In the genomic region with DNA sequence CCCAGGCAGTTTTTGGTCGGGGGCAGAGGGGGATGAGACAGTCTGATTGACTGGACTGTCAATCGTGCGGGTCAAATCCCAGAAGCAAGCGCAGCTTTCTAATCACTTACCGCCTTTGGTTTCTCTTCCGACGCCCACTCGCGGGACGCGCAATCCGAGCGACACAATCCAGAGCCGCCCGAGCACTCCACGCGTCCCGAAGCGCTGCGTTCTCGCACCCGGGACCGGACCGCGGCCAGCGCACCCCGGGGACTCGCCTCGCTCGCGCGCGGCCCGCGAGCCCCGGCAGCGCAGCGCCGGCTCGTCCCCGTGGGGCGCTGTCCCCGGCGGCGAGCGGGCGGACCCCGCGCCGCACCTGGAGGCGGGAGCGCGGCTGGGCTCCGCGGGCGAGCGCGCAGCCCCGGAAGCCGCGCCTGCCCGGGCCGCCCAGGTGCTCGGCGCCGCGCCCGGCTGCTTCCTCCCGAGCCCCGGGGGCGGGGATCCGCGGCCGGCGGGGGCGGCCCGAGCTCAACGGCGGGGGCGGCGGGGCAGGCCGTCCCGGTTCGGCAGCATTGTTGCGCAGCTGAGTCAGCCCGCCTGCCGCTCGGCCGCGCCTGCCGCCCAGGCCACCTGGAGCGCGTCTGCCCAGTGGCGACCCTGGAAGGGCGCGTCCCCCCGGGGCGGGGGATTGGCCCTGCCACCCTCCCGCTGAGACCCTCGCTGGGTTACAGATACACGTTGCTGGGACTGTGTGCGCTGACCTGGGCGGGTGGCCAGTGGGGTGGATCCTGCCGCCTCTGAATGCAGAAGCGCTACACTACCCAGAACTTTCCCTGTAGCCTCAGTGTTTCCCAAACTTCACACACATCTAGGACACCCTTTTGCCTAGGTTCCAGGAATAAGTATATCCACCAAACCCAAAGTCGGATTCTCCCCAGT, we compare ENCODE assay signal across 8 mouse cellular contexts. TPM values are rescaled to one million over a fixed set of nuclear protein-coding genes. Genes with fewer than 3 reads are reported as not detected.
DNase-seq lines count a peak whose midpoint lies in the region; ATAC-seq and TF ChIP-seq lines count a peak whose summit lies in the region.

A gene (minus strand): TSS at position 376 of the 918 bp plus-strand sequence.

- ATAC-seq in limb, embryonic 14.5 days (ENCODE audit: low FRiP score, low read depth), result peak; percentile 66
- peak; percentile 84 for ATAC-seq in midbrain, embryonic 14.5 days (ENCODE audit: low FRiP score, low TSS enrichment)
- ATAC-seq in erythroid progenitor cell, adult 5-6 weeks (replicated peaks; ENCODE audit: low FRiP score, poor library complexity, severe bottlenecking), result no peak

- peaks cover 34% of the 10 kb centered on the region for H3K27me3 ChIP-seq in embryonic facial prominence, embryonic 10.5 days (replicated peaks; ENCODE audit: low read depth, poor library complexity, severe bottlenecking)
- H3K27me3 ChIP-seq in heart, adult 2 months (ENCODE audit: control insufficient read depth, insufficient read depth, low read length), result no peaks in the 10 kb centered on the region
- H3K27me3 ChIP-seq in limb, embryonic 14.5 days (ENCODE audit: control insufficient read depth, insufficient read depth, low read length), result peaks cover 5% of the 10 kb centered on the region
- H3K27me3 ChIP-seq in midbrain, embryonic 14.5 days (ENCODE audit: control insufficient read depth, insufficient read depth, low read length), result no peaks in the 10 kb centered on the region

- no peak for TF ChIP-seq POLR2A in heart, adult 2 months (IDR thresholded peaks at IDR 0.05; ENCODE audit: insufficient read depth, low read depth, low read length)
- no peak for TF ChIP-seq POLR2A in limb, embryonic 14.5 days (IDR thresholded peaks at IDR 0.05; ENCODE audit: borderline replicate concordance, extremely low read depth, insufficient read depth, insufficient read length)

- H3K79me2 ChIP-seq in heart, adult 2 months (replicated peaks; ENCODE audit: control insufficient read depth, insufficient read depth, low read length), result no peaks in the 10 kb centered on the region; the same call in 1 of the 2 replicates

- H3K4me2 ChIP-seq in limb, embryonic 14.5 days (replicated peaks; ENCODE audit: low read depth, low read length, severe bottlenecking), result peak within 1 kb of the TSS; percentile 88
- H3K4me2 ChIP-seq in midbrain, embryonic 14.5 days (ENCODE audit: low read length), result peak within 1 kb of the TSS; percentile 85

- H3K9ac ChIP-seq in heart, adult 2 months (ENCODE audit: low read depth, low read length), result peak within 1 kb of the TSS; percentile 97
- peak within 1 kb of the TSS; percentile 64 for H3K9ac ChIP-seq in limb, embryonic 14.5 days (ENCODE audit: low read depth, low read length, severe bottlenecking)
- H3K9ac ChIP-seq in midbrain, embryonic 14.5 days (replicated peaks; ENCODE audit: low read length), result peak within 1 kb of the TSS; percentile 65

- intact Hi-C loops in heart, adult 2 months (cut with DNase I), result loop anchor here (2.0 kb wide), 1 partner anchor 43 kb away; no protein-coding TSS in a partner anchor

- H3K27ac ChIP-seq in embryonic facial prominence, embryonic 10.5 days (replicated peaks), result peak within 1 kb of the TSS; percentile 78
- peak within 1 kb of the TSS; percentile 89 for H3K27ac ChIP-seq in heart, adult 2 months
- no peak within 1 kb of the TSS for H3K27ac ChIP-seq in limb, embryonic 14.5 days (replicated peaks; ENCODE audit: low read depth, low read length)
- H3K27ac ChIP-seq in midbrain, embryonic 14.5 days (replicated peaks; ENCODE audit: low read depth, low read length), result no peak within 1 kb of the TSS

- H3K9me3 ChIP-seq in embryonic facial prominence, embryonic 10.5 days, result no peaks in the 10 kb centered on the region
- no peaks in the 10 kb centered on the region for H3K9me3 ChIP-seq in limb, embryonic 14.5 days (ENCODE audit: control insufficient read depth, low read length)
- H3K9me3 ChIP-seq in midbrain, embryonic 14.5 days (ENCODE audit: control insufficient read depth, low read length), result no peaks in the 10 kb centered on the region

- peak; percentile 77 for DNase-seq in adrenal gland, postnatal 10 days
- DNase-seq in embryonic facial prominence, embryonic 10.5 days (ENCODE audit: low spot score), result peak; percentile 60
- peak; percentile 86 to 90 for DNase-seq in heart, adult 2 months
- peak; percentile 79 for DNase-seq in kidney, adult 18-20 months
- peak; percentile 7 for DNase-seq in limb, embryonic 14.5 days (ENCODE audit: low spot score)
- DNase-seq in midbrain, embryonic 14.5 days, result peak; percentile 70
- peak; percentile 80 to 87 for DNase-seq in spleen, adult 18-20 months

- 0 out of 2 replicates have a peak, but pooled peaks cover under 1% of the 10 kb centered on the region for H3K4me1 ChIP-seq in embryonic facial prominence, embryonic 10.5 days
- peaks cover 14% of the 10 kb centered on the region for H3K4me1 ChIP-seq in heart, adult 2 months (ENCODE audit: control insufficient read depth, insufficient read depth, low read length)
- H3K4me1 ChIP-seq in limb, embryonic 14.5 days (ENCODE audit: control insufficient read depth, insufficient read depth, low read length), result no peaks in the 10 kb centered on the region
- no peaks in the 10 kb centered on the region for H3K4me1 ChIP-seq in midbrain, embryonic 14.5 days (ENCODE audit: control insufficient read depth, insufficient read depth, low read length)

- no peak for TF ChIP-seq EP300 in heart, adult 2 months (IDR thresholded peaks at IDR 0.05; ENCODE audit: insufficient read depth, low read depth, low read length)

- no peaks in the 10 kb centered on the region for H3K36me3 ChIP-seq in embryonic facial prominence, embryonic 10.5 days (replicated peaks)
- H3K36me3 ChIP-seq in heart, adult 2 months (ENCODE audit: control insufficient read depth, insufficient read depth, low read length), result peaks cover 25% of the 10 kb centered on the region
- H3K36me3 ChIP-seq in limb, embryonic 14.5 days (ENCODE audit: control insufficient read depth, insufficient read depth, low read length), result no peaks in the 10 kb centered on the region
- no peaks in the 10 kb centered on the region for H3K36me3 ChIP-seq in midbrain, embryonic 14.5 days (ENCODE audit: control insufficient read depth, insufficient read depth, low read length)

- peak within 1 kb of the TSS; percentile 70 for H3K4me3 ChIP-seq in embryonic facial prominence, embryonic 10.5 days
- H3K4me3 ChIP-seq in heart, adult 2 months, result peak within 1 kb of the TSS; percentile 77
- peak within 1 kb of the TSS; percentile 60 for H3K4me3 ChIP-seq in limb, embryonic 14.5 days (replicated peaks; ENCODE audit: low read length)
- H3K4me3 ChIP-seq in midbrain, embryonic 14.5 days (replicated peaks; ENCODE audit: low read depth, low read length), result peak within 1 kb of the TSS; percentile 59

- no peak for TF ChIP-seq CTCF in heart, adult 2 months (IDR thresholded peaks at IDR 0.05)

- WGBS in embryonic facial prominence, embryonic 10.5 days, result under 1% methylated on average over 106 of the region's 106 CpGs
- WGBS in heart, adult 2 months, result 3% methylated on average over 87 of the region's 106 CpGs
- 2% methylated on average over 46 of the region's 106 CpGs for WGBS in limb, embryonic 14.5 days
- under 1% methylated on average over 92 of the region's 106 CpGs for WGBS in midbrain, embryonic 14.5 days

RNA-seq across cellular contexts. Expression of the gene that starts here (rescaled TPM):
- total RNA-seq in adrenal gland, postnatal 10 days (2021), result 1 to 10 TPM; 7.8 to 9.6 TPM
- 0.55 and 2.6 TPM in 2 replicates for polyA plus RNA-seq in embryonic facial prominence, embryonic 10.5 days (2016; fragmentation: Nextera tagmentation; extraction: Ambion mirVana)
- total RNA-seq in heart, adult 2 months (2021), result 10 to 100 TPM in 1 of 2 experiments, 1 to 10 TPM in 1; 9.3 to 10.0 TPM
- 2.9 and 8.4 TPM in 2 replicates for polyA plus RNA-seq in heart, adult 2 months (2012; rRNA removed)
- 2.4 and 3.3 TPM in 2 replicates for polyA plus RNA-seq in limb, embryonic 14.5 days (2012; rRNA removed)
- polyA plus RNA-seq in limb, embryonic 14.5 days (2014; fragmentation: Nextera tagmentation; extraction: Ambion mirVana), result 5.1 and 8.0 TPM in 2 replicates
- polyA plus RNA-seq in midbrain, embryonic 14.5 days (2014; fragmentation: Nextera tagmentation; extraction: Ambion mirVana), result 4.2 and 6.1 TPM in 2 replicates
- 7.6 and 8.0 TPM in 2 replicates for total RNA-seq in erythroid progenitor cell, adult 5-6 weeks (2015; ENCODE audit: low replicate concordance)
- 5.8 and 7.6 TPM in 2 replicates for total RNA-seq in erythroid progenitor cell, adult 5-6 weeks (2017; ENCODE audit: low replicate concordance)

Comparison
In these comparisons a context has a peak if more than half of its experiments do, and no peak if none do; other contexts are left out.
1. DNase-seq: peak in every context shown above with its lines; median percentile 88 in heart, adult 2 months; 84 in spleen, adult 18-20 months; 79 in kidney, adult 18-20 months; 77 in adrenal gland, postnatal 10 days; 70 in midbrain, embryonic 14.5 days; 60 in embryonic facial prominence, embryonic 10.5 days; 7 in limb, embryonic 14.5 days.
2. H3K27ac ChIP-seq: peak in embryonic facial prominence, embryonic 10.5 days (single experiment) and heart, adult 2 months (single experiment); none in limb, embryonic 14.5 days (single experiment) and midbrain, embryonic 14.5 days (single experiment).
3. Peak in every context shown above with its lines, with median percentiles within 50 percentile points of each other: H3K4me3 ChIP-seq and H3K9ac ChIP-seq.